Mouse (Mus musculus) liver, embryonic 12.5 days (tissue): ENCODE measurements around the gene Wdr1. TPM values are rescaled to one million over a fixed set of nuclear protein-coding genes. Genes with fewer than 3 reads are reported as not detected.
"Not testable (repeated sequence)": the region's sequence is repeated elsewhere in the genome, so short reads cannot be mapped to it uniquely, and the experiment has no call there.

Source experiments
- ATAC-seq: fragments of 200-750 bp; cut with Nextera tagmentation; 2 replicates; pipeline ENCODE4 v1.8.0; 2017; ENCODE audit warnings: moderate number of reproducible peaks, mild to moderate bottlenecking, moderate library complexity
- H3K27ac ChIP-seq: fragments of 300-500 bp; sonication (generic); 2 replicates; pipeline ENCODE4 v1.5.1; 2016; ENCODE audit warnings: mild to moderate bottlenecking
- H3K27me3 ChIP-seq: fragments of 300-500 bp; sonication (generic); replicated peaks from 2 replicates; pipeline ENCODE4 v1.6.1; 2016; ENCODE audit warnings: mild to moderate bottlenecking, moderate library complexity
- H3K36me3 ChIP-seq: fragments of 300-500 bp; sonication (generic); 2 replicates; pipeline ENCODE4 v1.6.1; 2016; ENCODE audit warnings: mild to moderate bottlenecking, moderate library complexity
- H3K4me1 ChIP-seq: fragments of 300-500 bp; sonication (generic); 2 replicates; pipeline ENCODE4 v1.6.1; 2016
- H3K4me2 ChIP-seq: fragments of 300-500 bp; sonication (generic); 2 replicates; pipeline ENCODE4 v1.6.1; 2016; ENCODE audit warnings: mild to moderate bottlenecking, moderate library complexity
- H3K4me3 ChIP-seq: fragments of 300-500 bp; sonication (generic); 2 replicates; pipeline ENCODE4 v1.5.1; 2016; ENCODE audit warnings: mild to moderate bottlenecking, moderate library complexity
- H3K9ac ChIP-seq: fragments of 300-500 bp; sonication (generic); 2 replicates; pipeline ENCODE4 v1.6.1; 2016; ENCODE audit warnings: mild to moderate bottlenecking, moderate library complexity
- H3K9me3 ChIP-seq: fragments of 300-500 bp; sonication (generic); replicated peaks from 2 replicates; pipeline ENCODE4 v1.6.1; 2016; ENCODE audit warnings: mild to moderate bottlenecking, moderate library complexity
- WGBS: fragments of 180-500 bp; shearing (Covaris S2); methylation state at CpG from one replicate; pipeline ENCODE4 v1.1.7; 2016; ENCODE audit not compliant: insufficient replicate concordance; 5-methylcytosine and 5-hydroxymethylcytosine counted together
- polyA plus RNA-seq: library from polyadenylated mRNA; unstranded; fragments of >200 nt; fragmentation: Nextera tagmentation; extraction: Ambion mirVana; gene quantifications from 2 replicates; pipeline ENCODE4 v1.2.1, GENCODE M21; 2016

The Wdr1 gene
- polyA plus RNA-seq, result 122 and 131 TPM in 2 replicates

GRCm38 (mm10) chr5:38563121-38563520 is at the start of gene Wdr1:
Gene Wdr1 (minus strand): TSS chr5:38563221.
- no peaks in the 10 kb centered on the region for H3K27me3 ChIP-seq
- 61% methylated on average over 2 of the region's 2 CpGs for WGBS
- H3K4me2 ChIP-seq, result peak within 1 kb of the TSS; percentile 94
- H3K27ac ChIP-seq, result peak within 1 kb of the TSS; percentile 96
- no peaks in the 10 kb centered on the region for H3K9me3 ChIP-seq
- peak within 1 kb of the TSS; percentile 98 for H3K9ac ChIP-seq
- no peak for ATAC-seq
- peaks cover 20% of the 10 kb centered on the region for H3K36me3 ChIP-seq
- H3K4me3 ChIP-seq, result peak within 1 kb of the TSS; percentile 94
- peaks cover 32% of the 10 kb centered on the region for H3K4me1 ChIP-seq

DNA sequence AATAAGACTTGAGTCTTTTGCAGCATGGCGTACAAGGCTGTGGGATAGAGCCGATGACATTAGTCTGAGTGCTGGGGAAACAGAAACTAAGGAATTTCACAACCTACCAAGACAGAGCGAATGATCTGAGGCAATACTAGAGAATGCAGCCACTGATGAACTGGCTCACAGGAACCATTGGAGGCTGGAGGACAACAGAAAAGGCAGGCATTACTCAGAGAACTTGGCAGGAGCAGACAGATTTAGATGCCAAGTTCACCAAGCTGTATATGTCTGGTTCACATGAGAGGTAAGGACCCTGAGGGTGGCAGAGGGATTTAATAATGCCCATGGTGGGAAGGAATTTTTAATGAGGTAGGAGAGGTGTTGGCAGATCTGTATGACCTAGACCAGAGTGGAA is 48.1 kb upstream of the Wdr1 start:
- WGBS, result 79% methylated on average over 3 of the region's 3 CpGs
- ATAC-seq, result no peak
- no peaks in the 10 kb centered on the region for H3K27me3 ChIP-seq
- no peaks in the 10 kb centered on the region for H3K4me1 ChIP-seq
- no peak overlapping the region for H3K27ac ChIP-seq
- H3K4me3 ChIP-seq, result no peak overlapping the region
- no peaks in the 10 kb centered on the region for H3K36me3 ChIP-seq
- no peak overlapping the region for H3K9ac ChIP-seq
- H3K9me3 ChIP-seq, result no peaks in the 10 kb centered on the region
- no peak overlapping the region for H3K4me2 ChIP-seq

DNA sequence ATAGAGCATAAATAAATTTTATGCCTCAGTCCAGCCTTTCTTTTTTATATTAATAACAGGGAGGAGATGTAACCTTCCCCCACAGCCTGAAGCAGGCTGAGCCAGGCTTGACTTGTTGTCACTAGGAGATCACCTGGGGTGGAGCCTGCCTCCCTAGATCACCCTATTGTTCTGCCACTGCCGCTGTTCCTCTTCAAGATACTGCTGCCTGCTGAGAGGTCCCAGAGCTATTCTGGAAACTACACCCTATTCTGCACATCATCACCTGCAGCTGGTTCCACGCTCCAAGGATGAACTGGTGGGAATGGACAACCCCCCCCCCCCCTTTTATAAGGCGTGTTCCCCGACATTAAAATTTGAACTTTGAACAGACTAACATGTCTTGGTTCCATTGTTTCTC is 45.2 kb upstream of the Wdr1 start:
- 66% methylated on average over 4 of the region's 4 CpGs for WGBS
- ATAC-seq, H3K4me3 ChIP-seq: not testable (repeated sequence)

GRCm38 (mm10) chr5:38598647-38599304 is 35.8 kb upstream of the Wdr1 start:
- Histone ChIP-seq H3K9ac (no peak overlapping the region), H3K36me3 (no peaks in the 10 kb centered on the region), H3K27ac (no peak overlapping the region), H3K9me3 (no peaks in the 10 kb centered on the region), H3K4me2 (0 out of 2 replicates have a peak overlapping the region, but pooled peaks have one; percentile 7), H3K4me3 (no peak overlapping the region), H3K4me1 (no peaks in the 10 kb centered on the region), H3K27me3 (no peaks in the 10 kb centered on the region)
- ATAC-seq, result no peak
- WGBS, result 51% methylated on average over 11 of the region's 11 CpGs

More for the DNA sequence above, 45.2 kb upstream of the Wdr1 start:
- H3K36me3 ChIP-seq, H3K9me3 ChIP-seq, H3K4me1 ChIP-seq, H3K27ac ChIP-seq, H3K9ac ChIP-seq, H3K27me3 ChIP-seq, H3K4me2 ChIP-seq: not testable (repeated sequence)

DNA sequence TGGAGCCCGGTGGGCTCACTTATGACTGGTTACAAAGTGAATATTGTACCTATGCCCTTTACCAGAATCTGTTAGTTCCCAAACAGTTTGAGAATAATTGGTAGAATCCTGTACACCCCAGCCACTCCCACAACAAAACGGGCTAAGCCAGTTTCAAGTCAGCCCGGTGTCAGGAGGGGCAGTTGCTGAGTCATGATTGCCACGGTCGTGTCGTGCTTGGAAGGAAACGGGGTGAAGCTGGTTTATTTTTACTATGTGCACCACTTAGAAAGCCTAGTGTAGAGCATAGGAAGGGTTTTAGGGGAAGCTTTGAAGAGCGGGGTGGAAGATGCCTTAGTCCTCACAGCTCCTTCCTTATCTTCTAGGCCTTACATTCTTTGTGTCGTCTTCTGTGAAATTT is 25.9 kb upstream of the Wdr1 start:
- Histone ChIP-seq H3K27me3 (no peaks in the 10 kb centered on the region), H3K27ac (no peak overlapping the region), H3K9ac (no peak overlapping the region), H3K9me3 (no peaks in the 10 kb centered on the region), H3K36me3 (no peaks in the 10 kb centered on the region), H3K4me2 (no peak overlapping the region), H3K4me3 (no peak overlapping the region), H3K4me1 (peaks cover 6% of the 10 kb centered on the region; the same call in 1 of the 2 replicates)
- no peak for ATAC-seq
- 19% methylated on average over 9 of the region's 9 CpGs for WGBS

GRCm38 (mm10) chr5:38585450-38585849 is 22.4 kb upstream of the Wdr1 start:
- no peak for ATAC-seq
- Histone ChIP-seq H3K27ac (no peak overlapping the region), H3K4me3 (no peak overlapping the region), H3K4me2 (no peak overlapping the region), H3K27me3 (no peaks in the 10 kb centered on the region), H3K9ac (no peak overlapping the region), H3K4me1 (peaks cover 6% of the 10 kb centered on the region; the same call in 1 of the 2 replicates), H3K36me3 (no peaks in the 10 kb centered on the region), H3K9me3 (no peaks in the 10 kb centered on the region)
- WGBS, result 57% methylated on average over 2 of the region's 2 CpGs

DNA sequence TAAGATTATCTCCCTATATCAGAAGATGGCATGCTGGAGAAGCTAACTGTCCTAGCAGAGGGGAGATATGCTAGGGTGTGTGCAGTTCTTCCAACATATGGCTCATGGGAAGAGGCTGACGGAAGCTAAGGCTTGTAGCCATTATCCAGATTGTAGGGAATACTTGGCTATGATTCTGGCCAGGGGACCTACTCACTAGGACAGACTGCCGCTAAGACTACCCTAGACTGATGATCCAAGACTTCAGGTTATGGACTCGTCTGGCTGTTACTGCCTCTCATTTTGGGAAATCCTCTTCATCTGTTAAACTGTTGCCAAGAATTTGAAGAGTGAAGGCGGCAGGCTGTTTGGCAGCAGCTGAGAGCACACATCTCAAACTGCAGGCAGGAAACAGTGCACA is 20.0 kb upstream of the Wdr1 start:
- ATAC-seq, result no peak
- Histone ChIP-seq H3K4me3 (no peak overlapping the region), H3K9ac (no peak overlapping the region), H3K27ac (no peak overlapping the region), H3K36me3 (no peaks in the 10 kb centered on the region), H3K4me2 (no peak overlapping the region), H3K27me3 (no peaks in the 10 kb centered on the region), H3K9me3 (no peaks in the 10 kb centered on the region), H3K4me1 (no peaks in the 10 kb centered on the region)
- whole genome bisulfite sequencing, result 64% methylated on average over 4 of the region's 4 CpGs

- Histone ChIP-seq H3K9ac (no peak overlapping the region), H3K4me2 (no peak overlapping the region), H3K9me3 (no peaks in the 10 kb centered on the region), H3K4me3 (no peak overlapping the region), H3K36me3 (no peaks in the 10 kb centered on the region), H3K27me3 (no peaks in the 10 kb centered on the region), H3K4me1 (no peaks in the 10 kb centered on the region), H3K27ac (no peak overlapping the region)
- ATAC-seq, result no peak
- 28% methylated on average over 6 of the region's 6 CpGs for WGBS
Observed at GRCm38 (mm10) chr5:38580703-38581102, 17.7 kb upstream of the Wdr1 start.

DNA sequence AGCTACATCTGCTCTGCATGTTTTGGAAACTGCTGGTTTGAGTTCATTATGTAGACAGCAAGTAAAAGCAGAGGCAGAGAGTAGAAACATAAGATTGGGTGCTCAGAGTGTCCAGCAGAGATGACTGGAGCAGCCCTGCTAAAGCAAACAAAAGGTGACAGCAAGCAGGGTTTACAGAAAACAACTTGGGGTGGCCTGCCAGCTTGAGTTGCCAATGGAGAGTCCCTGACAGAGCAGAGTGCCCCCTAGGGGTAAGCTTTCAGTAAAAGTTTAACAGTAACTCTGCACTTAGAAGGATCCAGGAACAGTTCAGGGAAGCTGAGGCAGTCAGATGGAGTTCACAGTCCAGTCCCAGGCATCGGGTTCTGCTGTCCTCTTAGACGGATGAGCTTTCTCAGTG is 7.9 kb upstream of the Wdr1 start:
- WGBS, result 48% methylated on average over 2 of the region's 2 CpGs
- Histone ChIP-seq H3K4me2 (no peak overlapping the region), H3K4me1 (no peaks in the 10 kb centered on the region), H3K36me3 (no peaks in the 10 kb centered on the region), H3K27me3 (no peaks in the 10 kb centered on the region), H3K27ac (no peak overlapping the region), H3K9ac (no peak overlapping the region), H3K9me3 (no peaks in the 10 kb centered on the region), H3K4me3 (no peak overlapping the region)
- ATAC-seq, result no peak

GRCm38 (mm10) chr5:38568652-38569051 is 5.6 kb upstream of the Wdr1 start:
- Histone ChIP-seq H3K36me3 (no peaks in the 10 kb centered on the region), H3K9ac (no peak overlapping the region)

DNA sequence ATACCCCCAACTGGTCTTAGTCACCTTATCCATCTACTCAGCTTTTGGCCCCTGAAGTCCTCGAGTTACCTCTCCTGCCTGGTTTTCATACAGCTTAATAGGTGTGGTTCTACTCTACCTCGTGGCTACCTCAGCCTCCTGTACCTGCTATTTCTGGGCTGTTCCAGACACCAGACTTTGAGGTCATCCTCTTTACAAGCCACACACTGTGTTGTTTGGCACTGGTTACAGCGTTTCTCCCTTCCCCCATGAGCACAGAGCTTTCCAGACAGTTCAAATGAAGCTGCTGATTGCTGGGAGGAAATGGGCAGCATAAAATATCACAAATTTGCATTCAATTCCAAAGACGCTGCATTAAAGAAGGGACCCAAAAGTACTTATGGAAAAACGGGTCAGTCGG is 1.8 kb upstream of the Wdr1 start:
- Histone ChIP-seq H3K4me2 (no peak overlapping the region), H3K27ac (no peak overlapping the region), H3K9ac (no peak overlapping the region), H3K36me3 (peaks cover 3% of the 10 kb centered on the region; the same call in 1 of the 2 replicates), H3K4me3 (no peak overlapping the region), H3K9me3 (no peaks in the 10 kb centered on the region), H3K27me3 (no peaks in the 10 kb centered on the region), H3K4me1 (peaks cover 21% of the 10 kb centered on the region)
- no peak for ATAC-seq
- 57% methylated on average over 6 of the region's 6 CpGs for WGBS

More at GRCm38 (mm10) chr5:38568652-38569051, 5.6 kb upstream of the Wdr1 start:
- Histone ChIP-seq H3K4me3 (no peak overlapping the region), H3K27me3 (no peaks in the 10 kb centered on the region), H3K9me3 (no peaks in the 10 kb centered on the region), H3K27ac (no peak overlapping the region), H3K4me1 (no peaks in the 10 kb centered on the region), H3K4me2 (no peak overlapping the region)
- ATAC-seq, result no peak

GRCm38 (mm10) chr5:38561426-38562024 is 1.5 kb downstream of the Wdr1 start:
- no peaks in the 10 kb centered on the region for H3K9me3 ChIP-seq
- WGBS, result under 1% methylated on average over 77 of the region's 79 CpGs
- peak overlapping the region; percentile 96 for H3K27ac ChIP-seq
- peak; percentile 97 for ATAC-seq
- peak overlapping the region; percentile 94 for H3K4me2 ChIP-seq
- peaks cover 34% of the 10 kb centered on the region for H3K36me3 ChIP-seq
- H3K4me1 ChIP-seq, result peaks cover 43% of the 10 kb centered on the region
- peak overlapping the region; percentile 94 for H3K4me3 ChIP-seq
- H3K9ac ChIP-seq, result peak overlapping the region; percentile 98
- H3K27me3 ChIP-seq, result no peaks in the 10 kb centered on the region
